Mouse (Mus musculus): ENCODE measurements around the gene Tmem91.

The Tmem91 gene

DNA sequence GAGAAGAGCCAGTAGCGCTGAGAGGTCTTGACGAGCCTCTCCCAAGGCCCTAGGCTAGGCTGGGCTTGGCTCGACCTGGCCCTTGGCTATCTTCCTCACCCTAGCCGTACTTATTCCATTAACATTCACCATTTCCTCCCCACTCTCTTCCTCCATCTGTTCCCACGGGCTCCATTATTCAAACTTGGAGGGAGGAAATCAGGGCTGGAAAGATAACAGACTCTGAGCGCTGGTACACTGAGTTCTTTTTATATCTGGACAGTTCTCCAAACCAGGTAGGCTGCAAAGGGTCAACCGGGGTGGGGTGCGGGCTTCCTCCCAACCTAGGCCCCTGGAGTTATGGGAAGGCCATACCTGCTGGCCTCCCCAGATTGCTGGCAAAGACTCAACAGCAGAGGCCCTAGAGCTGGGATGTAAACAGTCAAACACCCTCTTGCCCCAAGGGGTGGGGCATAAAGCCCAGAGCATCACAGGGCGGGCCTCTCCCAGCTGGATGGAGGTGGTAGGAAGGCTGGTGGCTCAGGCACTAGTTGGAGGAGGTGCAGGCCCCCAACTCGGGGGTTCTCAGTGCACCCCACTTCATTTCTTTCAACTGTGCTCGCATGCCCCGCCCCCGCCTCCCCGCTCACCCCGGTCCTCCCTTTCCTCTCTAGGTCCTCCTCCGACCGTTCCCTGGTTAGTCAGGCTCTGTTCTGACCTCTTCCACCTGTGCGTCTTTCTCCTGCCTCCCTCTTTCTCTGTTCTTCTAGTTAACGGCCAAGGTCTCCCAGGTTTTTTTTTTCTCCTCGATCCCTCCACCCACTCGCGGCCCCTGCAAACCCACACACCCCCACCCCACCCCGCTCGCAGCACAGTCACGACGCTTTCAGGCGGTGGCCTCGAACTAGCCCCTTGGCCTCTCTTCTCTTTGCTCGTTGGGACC lies 48.2 kb downstream of the Tmem91 start, which contains the start of gene B3gnt8:
TSS of gene B3gnt8 (plus strand) at position 146 of the 922 bp plus-strand sequence.
- no peak for DNase-seq (ENCODE audit: low read depth)

DNA sequence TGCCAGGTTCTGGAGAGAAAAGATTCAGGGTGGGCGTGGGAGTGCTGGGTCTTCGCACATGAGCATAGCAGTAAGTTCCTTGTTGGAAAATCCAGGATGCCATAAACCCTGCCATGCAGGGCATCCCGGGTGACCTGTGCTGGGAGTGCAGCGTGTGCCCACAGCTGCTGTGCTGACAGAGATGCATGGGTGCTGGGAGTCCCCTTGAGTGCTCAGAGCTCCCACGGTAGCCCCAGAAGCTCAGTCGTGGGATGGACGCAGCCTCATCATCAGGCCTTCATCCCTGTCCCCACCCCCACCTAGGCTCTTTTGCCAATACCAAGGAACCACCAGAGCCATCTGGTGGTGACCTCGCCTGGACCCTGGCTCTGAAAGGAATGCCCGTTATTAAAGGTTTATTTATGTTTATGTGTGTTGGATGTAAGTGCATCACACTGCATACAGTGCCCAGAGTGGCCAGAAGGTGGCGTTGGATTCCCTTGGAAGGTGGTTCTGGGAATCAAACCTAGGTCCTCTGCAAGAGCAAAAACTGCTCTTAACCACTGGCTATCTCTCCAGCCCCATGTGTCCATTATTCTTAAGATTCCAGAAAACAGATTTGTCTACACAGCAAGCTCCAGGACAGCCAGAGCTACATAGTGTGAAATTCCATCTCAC lies 49.2 kb downstream of the Tmem91 start:
- peak; percentile 76 for DNase-seq (ENCODE audit: low read depth)

- no peak for DNase-seq (ENCODE audit: low read depth)
Measured at GRCm38 (mm10) chr7:25624851-25625250, 50.1 kb downstream of the Tmem91 start.

GRCm38 (mm10) chr7:25623857-25624370 lies 51.1 kb downstream of the Tmem91 start:
- DNase-seq (ENCODE audit: low read depth) = no peak

DNA sequence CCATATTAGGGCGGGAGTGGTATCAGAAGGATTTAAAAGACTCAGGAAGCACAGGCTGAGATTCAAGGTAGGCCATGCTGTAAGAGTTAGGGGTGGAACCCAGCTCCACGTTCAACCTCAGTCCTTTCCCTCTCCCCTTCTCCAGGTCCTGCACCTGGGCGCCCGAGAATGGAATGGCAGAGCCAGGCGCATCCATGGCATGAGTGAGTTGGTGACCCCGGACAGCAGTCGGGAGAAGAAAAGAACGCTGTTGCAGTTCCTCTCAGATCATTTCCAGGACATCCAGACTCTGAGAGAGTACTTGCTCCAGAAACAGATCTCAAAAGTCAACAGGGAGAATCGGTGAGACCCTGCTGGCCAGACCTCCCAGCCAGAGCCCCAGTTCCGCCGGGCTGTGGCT lies 54.2 kb downstream of the Tmem91 start:
- no peak for DNase-seq (ENCODE audit: low read depth)

GRCm38 (mm10) chr7:25620101-25620500 lies 54.9 kb downstream of the Tmem91 start:
- DNase-seq (ENCODE audit: low read depth) = no peak

GRCm38 (mm10) chr7:25619722-25619991 lies 55.3 kb downstream of the Tmem91 start:
- no peak for DNase-seq (ENCODE audit: low read depth)

Measured in 416B (cell line).